In the genomic region with DNA sequence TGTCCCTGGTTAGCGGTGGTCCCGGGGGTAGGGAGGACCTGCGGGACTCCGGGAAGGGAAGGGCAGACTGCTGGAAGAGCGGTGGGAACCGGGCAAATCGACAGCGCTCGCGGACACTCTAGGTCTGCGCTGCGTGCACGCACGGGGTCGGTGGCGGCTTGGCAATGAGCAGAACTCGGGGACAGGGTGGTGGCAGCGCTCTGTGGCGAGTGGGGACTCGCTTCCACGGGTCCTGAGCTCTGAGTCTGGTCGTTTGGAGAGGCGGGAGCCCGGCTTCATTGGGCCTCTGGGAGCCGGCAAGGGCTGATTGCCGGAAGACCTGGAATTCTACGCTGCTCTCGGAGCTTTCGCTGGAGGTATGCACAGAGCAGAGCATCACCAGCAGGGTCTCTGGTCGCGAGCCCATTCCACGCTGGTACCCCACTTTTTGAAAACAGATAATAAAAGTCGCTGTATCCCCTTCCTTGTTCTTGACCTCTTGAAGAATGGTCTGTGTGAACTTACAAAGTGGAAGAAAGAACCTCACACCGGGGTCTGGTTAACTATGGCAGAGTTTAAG, we compare ENCODE assay signal across 9 mouse cellular contexts. TPM values are rescaled to one million over a fixed set of nuclear protein-coding genes. Genes with fewer than 3 reads are reported as not detected.
DNase-seq lines count a peak whose midpoint lies in the region; ATAC-seq and TF ChIP-seq lines count a peak whose summit lies in the region.
"Had no signal": no experiment of that assay in that cellular context is flagged by ENCODE, and none has a peak within 500 bp of the region (broad histone marks: within the 10 kb centered on the region; RNA-seq: fewer than 3 reads in every experiment).

No protein-coding gene starts in this region.

- WGBS in kidney, embryonic 16.5 days, result under 1% methylated on average over 34 of the region's 34 CpGs
- under 1% methylated on average over 34 of the region's 34 CpGs for WGBS in embryonic facial prominence, embryonic 11.5 days
- under 1% methylated on average over 34 of the region's 34 CpGs for WGBS in hindbrain, postnatal 0 days
- under 1% methylated on average over 34 of the region's 34 CpGs for WGBS in neural tube, embryonic 11.5 days

- H3K9ac ChIP-seq in kidney, embryonic 16.5 days (replicated peaks; ENCODE audit: low read length), result no peak overlapping the region
- peak overlapping the region; percentile 53 for H3K9ac ChIP-seq in embryonic facial prominence, embryonic 11.5 days (replicated peaks; ENCODE audit: low read length)
- H3K9ac ChIP-seq in hindbrain, postnatal 0 days (replicated peaks; ENCODE audit: low read length), result no peak overlapping the region
- H3K9ac ChIP-seq in neural tube, embryonic 11.5 days (ENCODE audit: low read length), result no peak overlapping the region

- peak overlapping the region; percentile 19 for H3K4me3 ChIP-seq in kidney, embryonic 16.5 days (ENCODE audit: low read length)
- peak overlapping the region; percentile 29 for H3K4me3 ChIP-seq in embryonic facial prominence, embryonic 11.5 days (ENCODE audit: low read depth, low read length)
- peak overlapping the region; percentile 13 for H3K4me3 ChIP-seq in hindbrain, postnatal 0 days (ENCODE audit: low read length)
- H3K4me3 ChIP-seq in neural tube, embryonic 11.5 days (ENCODE audit: low read depth, low read length), result 0 out of 2 replicates have a peak overlapping the region, but pooled peaks have one; percentile 2

- H3K27ac ChIP-seq in kidney, embryonic 16.5 days (ENCODE audit: low read length), result no peak overlapping the region
- peak overlapping the region; percentile 44 for H3K27ac ChIP-seq in embryonic facial prominence, embryonic 11.5 days (replicated peaks; ENCODE audit: low read depth, low read length)
- H3K27ac ChIP-seq in hindbrain, postnatal 0 days, result no peak overlapping the region
- no peak overlapping the region for H3K27ac ChIP-seq in neural tube, embryonic 11.5 days (ENCODE audit: low read depth, low read length)

- peaks cover 93% of the 10 kb centered on the region for H3K27me3 ChIP-seq in kidney, embryonic 16.5 days (ENCODE audit: insufficient read depth, low read length)
- H3K27me3 ChIP-seq in embryonic facial prominence, embryonic 11.5 days (ENCODE audit: control insufficient read depth, insufficient read depth, low read length), result peaks cover 54% of the 10 kb centered on the region
- peaks cover 71% of the 10 kb centered on the region for H3K27me3 ChIP-seq in hindbrain, postnatal 0 days (ENCODE audit: insufficient read depth, low read length)
- H3K27me3 ChIP-seq in neural tube, embryonic 11.5 days (ENCODE audit: control insufficient read depth, insufficient read depth, low read length), result peaks cover 95% of the 10 kb centered on the region

- H3K9me3 ChIP-seq in kidney, embryonic 16.5 days (ENCODE audit: low read length), result no peaks in the 10 kb centered on the region
- no peaks in the 10 kb centered on the region for H3K9me3 ChIP-seq in embryonic facial prominence, embryonic 11.5 days (replicated peaks; ENCODE audit: control insufficient read depth, low read length)
- H3K9me3 ChIP-seq in hindbrain, postnatal 0 days (ENCODE audit: low read length), result no peaks in the 10 kb centered on the region
- H3K9me3 ChIP-seq in neural tube, embryonic 11.5 days (ENCODE audit: control insufficient read depth, low read length), result no peaks in the 10 kb centered on the region

- no peak; the same call in 1 of the 2 replicates for ATAC-seq in kidney, embryonic 16.5 days (ENCODE audit: low FRiP score, low TSS enrichment)
- ATAC-seq in embryonic facial prominence, embryonic 11.5 days (replicated peaks; ENCODE audit: insufficient number of reproducible peaks, low FRiP score, low TSS enrichment, low read depth), result peak; percentile 41; the same call in 1 of the 2 replicates
- no peak for ATAC-seq in hindbrain, postnatal 0 days
- no peak for ATAC-seq in neural tube, embryonic 11.5 days (ENCODE audit: insufficient read depth, low FRiP score, low TSS enrichment)
- ATAC-seq in erythroid progenitor cell, adult 5-6 weeks (replicated peaks; ENCODE audit: low FRiP score, poor library complexity, severe bottlenecking), result no peak

- H3K36me3 ChIP-seq in kidney, embryonic 16.5 days (ENCODE audit: insufficient read depth, low read length), result no peaks in the 10 kb centered on the region
- no peaks in the 10 kb centered on the region for H3K36me3 ChIP-seq in embryonic facial prominence, embryonic 11.5 days (replicated peaks; ENCODE audit: control insufficient read depth, insufficient read depth, low read depth, low read length)
- H3K36me3 ChIP-seq in hindbrain, postnatal 0 days (ENCODE audit: insufficient read depth, low read length), result no peaks in the 10 kb centered on the region
- no peaks in the 10 kb centered on the region for H3K36me3 ChIP-seq in neural tube, embryonic 11.5 days (ENCODE audit: control insufficient read depth, insufficient read depth, low read length)

- no peak for TF ChIP-seq CTCF in hindbrain, postnatal 0 days (IDR thresholded peaks at IDR 0.05; ENCODE audit: low read depth)

- no peak for DNase-seq in kidney, postnatal 36 days
- no peak for DNase-seq in embryonic facial prominence, embryonic 11.5 days (ENCODE audit: low spot score)
- no peak for DNase-seq in hindbrain, postnatal 0 days (ENCODE audit: low spot score)
- peak; percentile 55 for DNase-seq in neural tube, embryonic 11.5 days (ENCODE audit: low spot score)
- no peak for DNase-seq in thymus, postnatal 14 days
- DNase-seq in kidney, adult 9 months, result no peak

- peak overlapping the region; percentile 31 for H3K4me2 ChIP-seq in kidney, embryonic 16.5 days (replicated peaks; ENCODE audit: low read depth, low read length)
- H3K4me2 ChIP-seq in embryonic facial prominence, embryonic 11.5 days (ENCODE audit: low read depth, low read length), result peak overlapping the region; percentile 58
- peak overlapping the region; percentile 34; the same call in 1 of the 2 replicates for H3K4me2 ChIP-seq in hindbrain, postnatal 0 days (ENCODE audit: low read depth, low read length)
- H3K4me2 ChIP-seq in neural tube, embryonic 11.5 days (ENCODE audit: low read depth), result peak overlapping the region; percentile 16; the same call in 1 of the 2 replicates

- H3K4me1 ChIP-seq in kidney, embryonic 16.5 days (ENCODE audit: insufficient read depth, low read length), result peaks cover 12% of the 10 kb centered on the region
- peaks cover 13% of the 10 kb centered on the region for H3K4me1 ChIP-seq in embryonic facial prominence, embryonic 11.5 days (ENCODE audit: control insufficient read depth, insufficient read depth, low read length)
- 0 out of 2 replicates have a peak, but pooled peaks cover 13% of the 10 kb centered on the region for H3K4me1 ChIP-seq in hindbrain, postnatal 0 days (ENCODE audit: insufficient read depth, low read length)
- H3K4me1 ChIP-seq in neural tube, embryonic 11.5 days (ENCODE audit: control insufficient read depth, insufficient read depth, low read length), result peaks cover 2% of the 10 kb centered on the region; the same call in 1 of the 2 replicates

RNA-seq across cellular contexts. Expression of gene Barx1, which starts 6.3 kb away (rescaled TPM):
- polyA plus RNA-seq in kidney, embryonic 16.5 days (2015; fragmentation: Nextera tagmentation; extraction: Ambion mirVana), result 0.11 and 0.13 TPM in 2 replicates
- 74.9 and 139 TPM in 2 replicates for polyA plus RNA-seq in embryonic facial prominence, embryonic 11.5 days (2014; fragmentation: Nextera tagmentation; extraction: Ambion mirVana)
- not detected in 2 replicates for total RNA-seq in hindbrain, postnatal 0 days (2014; rRNA removed)
- not detected in 2 replicates for polyA plus RNA-seq in hindbrain, postnatal 0 days (2015; fragmentation: Nextera tagmentation; extraction: Ambion mirVana)
- polyA plus RNA-seq in neural tube, embryonic 11.5 days (2014; fragmentation: Nextera tagmentation; extraction: Ambion mirVana), result 0.51 TPM in 1 of 2 replicates, not detected in the other
- not detected in 2 replicates for total RNA-seq in erythroid progenitor cell, adult 5-6 weeks (2015; ENCODE audit: low replicate concordance)
- not detected in 2 replicates for total RNA-seq in erythroid progenitor cell, adult 5-6 weeks (2017; ENCODE audit: low replicate concordance)
- total RNA-seq: gastrocnemius, postnatal 4 days had no signal

RNA-seq across cellular contexts. Expression of gene Ptpdc1, which starts 43.6 kb away (rescaled TPM):
- polyA plus RNA-seq in kidney, embryonic 16.5 days (2015; fragmentation: Nextera tagmentation; extraction: Ambion mirVana), result 11.4 and 12.3 TPM in 2 replicates
- polyA plus RNA-seq in embryonic facial prominence, embryonic 11.5 days (2014; fragmentation: Nextera tagmentation; extraction: Ambion mirVana), result 16.3 and 16.9 TPM in 2 replicates
- 16.3 and 30.8 TPM in 2 replicates for total RNA-seq in hindbrain, postnatal 0 days (2014; rRNA removed)
- polyA plus RNA-seq in hindbrain, postnatal 0 days (2015; fragmentation: Nextera tagmentation; extraction: Ambion mirVana), result 13.0 and 13.5 TPM in 2 replicates
- polyA plus RNA-seq in neural tube, embryonic 11.5 days (2014; fragmentation: Nextera tagmentation; extraction: Ambion mirVana), result 14.5 and 15.0 TPM in 2 replicates
- 4.0 and 7.5 TPM in 2 replicates for total RNA-seq in erythroid progenitor cell, adult 5-6 weeks (2015; ENCODE audit: low replicate concordance)
- total RNA-seq in erythroid progenitor cell, adult 5-6 weeks (2017; ENCODE audit: low replicate concordance), result 2.3 and 3.3 TPM in 2 replicates

Comparison
In these comparisons a context has a peak if more than half of its experiments do, and no peak if none do; other contexts are left out.
1. RNA of gene Barx1, which starts 6.3 kb away (polyA plus RNA-seq): 74.9 to 139 TPM in embryonic facial prominence, embryonic 11.5 days; 0.11 to 0.13 TPM in kidney, embryonic 16.5 days, 0.51 TPM in neural tube, embryonic 11.5 days and not detected in hindbrain, postnatal 0 days; every median in the first group is over 10 times any median in the second.
2. Peak in every context shown above with its lines, with median percentiles within 50 percentile points of each other: H3K4me2 ChIP-seq and H3K4me3 ChIP-seq.